Mouse (Mus musculus) CH12.LX (cell line): ENCODE measurements around the gene Sorcs3. TPM values are rescaled to one million over a fixed set of nuclear protein-coding genes. Genes with fewer than 3 reads are reported as not detected.

Experiments used
- DNase-seq: peaks from one replicate; pipeline ENCODE4 v3.0.0-alpha.2; 2013; ENCODE audit errors: extremely low read depth
- H3K27ac ChIP-seq: 2 replicates; pipeline ENCODE4 v1.5.1; 2012; ENCODE audit warnings: low read depth, mild to moderate bottlenecking, control low read depth, moderate library complexity; ENCODE audit not compliant: insufficient read depth
- H3K27me3 ChIP-seq: replicated peaks from 2 replicates; pipeline ENCODE3; 2012; ENCODE audit warnings: inconsistent platforms
- H3K36me3 ChIP-seq, 2 experiments: replicated peaks in 1 of 2; 2 replicates each; pipeline versions ENCODE3 to v1.6.1; 2012; ENCODE audit warnings: inconsistent platforms in 1 of 2, low read length in 1 of 2, mild to moderate bottlenecking in 1 of 2, mixed read lengths in 1 of 2, moderate library complexity in 1 of 2; ENCODE audit not compliant: control insufficient read depth in 1 of 2, insufficient read depth in 1 of 2
- H3K4me1 ChIP-seq, 2 experiments: 2 replicates each; pipeline ENCODE4 v1.6.1; 2012; ENCODE audit warnings: inconsistent platforms in 1 of 2, moderate library complexity in 1 of 2; ENCODE audit not compliant: insufficient read depth in 2 of 2, control insufficient read depth in 1 of 2
- H3K4me2 ChIP-seq: 2 replicates; pipeline ENCODE4 v1.6.1; 2012; ENCODE audit warnings: low read depth, mild to moderate bottlenecking, control low read depth; ENCODE audit not compliant: poor library complexity, insufficient read depth, severe bottlenecking
- H3K4me3 ChIP-seq, 3 experiments: fragments of 150-350 bp in 1 of 3; sonication (generic) in 1 of 3; replicated peaks in 1 of 3; 2 replicates each; pipeline versions ENCODE3 to v1.5.1; 2011 to 2012; ENCODE audit warnings: low read depth in 2 of 3, low read length in 2 of 3, mild to moderate bottlenecking in 2 of 3, moderate library complexity in 2 of 3, control low read depth in 1 of 3, improper control_type of control experiment in 1 of 3, inconsistent platforms in 1 of 3, mixed read lengths in 1 of 3; ENCODE audit not compliant: poor library complexity in 1 of 3
- H3K79me2 ChIP-seq: replicated peaks from 2 replicates; pipeline ENCODE4 v1.6.1; 2012; ENCODE audit warnings: mild to moderate bottlenecking, moderate library complexity; ENCODE audit not compliant: control insufficient read depth, poor library complexity, insufficient read depth, severe bottlenecking; ENCODE audit errors: extremely low read depth
- H3K9ac ChIP-seq: 2 replicates; pipeline ENCODE4 v1.6.1; 2012; ENCODE audit warnings: low read depth, mild to moderate bottlenecking, control low read depth, moderate library complexity; ENCODE audit not compliant: insufficient read depth
- H3K9me3 ChIP-seq: replicated peaks from 2 replicates; pipeline ENCODE3; 2012; ENCODE audit warnings: low read length, inconsistent platforms, mixed read lengths
- BHLHE40 ChIP-seq: IDR thresholded peaks from 2 replicates; pipeline ENCODE4 v1.6.1; 2011; ENCODE audit warnings: mild to moderate bottlenecking, low read depth, low read length, improper control_type of control experiment
- CHD1 ChIP-seq: IDR thresholded peaks from 2 replicates; pipeline ENCODE4 v1.6.1; 2012; ENCODE audit warnings: low read depth, low read length, improper control_type of control experiment, inconsistent platforms
- EP300 ChIP-seq: IDR thresholded peaks from 2 replicates; pipeline ENCODE4 v1.6.1; 2011; ENCODE audit warnings: low read length, improper control_type of control experiment
- ETS1 ChIP-seq: conservative IDR thresholded peaks from 2 replicates; pipeline ENCODE4 v1.6.1; 2012; ENCODE audit warnings: low read depth, mild to moderate bottlenecking, inconsistent platforms, low read length, improper control_type of control experiment, moderate library complexity
- JUN ChIP-seq: IDR thresholded peaks from 2 replicates; pipeline ENCODE4 v1.6.1; 2011; ENCODE audit warnings: low read depth, mild to moderate bottlenecking, low read length, improper control_type of control experiment, moderate library complexity; ENCODE audit not compliant: insufficient read depth
- KAT2A ChIP-seq: IDR thresholded peaks from 2 replicates; pipeline ENCODE4 v1.6.1; 2012; ENCODE audit warnings: low read length, improper control_type of control experiment, inconsistent platforms; ENCODE audit not compliant: insufficient replicate concordance
- MAFK ChIP-seq: IDR thresholded peaks from 2 replicates; pipeline ENCODE4 v1.6.1; 2011; ENCODE audit warnings: low read length, improper control_type of control experiment; ENCODE audit not compliant: insufficient replicate concordance
- MAZ ChIP-seq: IDR thresholded peaks from 2 replicates; pipeline ENCODE4 v1.6.1; 2012; ENCODE audit warnings: low read depth, mild to moderate bottlenecking, inconsistent platforms, low read length, improper control_type of control experiment, moderate library complexity
- MEF2A ChIP-seq: IDR thresholded peaks from 2 replicates; pipeline ENCODE4 v1.6.1; 2014; ENCODE audit warnings: low read depth, mild to moderate bottlenecking, inconsistent platforms, low read length, improper control_type of control experiment, borderline replicate concordance
- MXI1 ChIP-seq: IDR thresholded peaks from 2 replicates; pipeline ENCODE4 v1.6.1; 2011; ENCODE audit warnings: mild to moderate bottlenecking, low read depth, low read length, improper control_type of control experiment
- MYC ChIP-seq: IDR thresholded peaks from 2 replicates; pipeline ENCODE4 v1.6.1; 2011; ENCODE audit warnings: low read depth, mild to moderate bottlenecking, improper control_type of control experiment, low read length
- NELFE ChIP-seq: IDR thresholded peaks from 2 replicates; pipeline ENCODE4 v1.6.1; 2011; ENCODE audit warnings: low read depth, low read length, improper control_type of control experiment
- PAX5 ChIP-seq: IDR thresholded peaks from 2 replicates; pipeline ENCODE4 v1.6.1; 2012; ENCODE audit warnings: low read length, inconsistent platforms, mixed read lengths
- POLR2AphosphoS2 ChIP-seq: IDR thresholded peaks from 2 replicates; pipeline ENCODE4 v1.6.1; 2011; ENCODE audit warnings: low read depth, low read length, improper control_type of control experiment
- RAD21 ChIP-seq: IDR thresholded peaks from 2 replicates; pipeline ENCODE4 v1.6.1; 2011; ENCODE audit warnings: low read depth, mild to moderate bottlenecking, low read length, improper control_type of control experiment, moderate library complexity
- RCOR1 ChIP-seq: conservative IDR thresholded peaks from 2 replicates; pipeline ENCODE4 v1.6.1; 2012; ENCODE audit warnings: low read depth, mild to moderate bottlenecking, inconsistent platforms, low read length, improper control_type of control experiment
- SIN3A ChIP-seq: IDR thresholded peaks from 2 replicates; pipeline ENCODE4 v1.6.1; 2012; ENCODE audit warnings: low read length, improper control_type of control experiment, inconsistent platforms
- SMC3 ChIP-seq: IDR thresholded peaks from 2 replicates; pipeline ENCODE4 v1.6.1; 2011; ENCODE audit warnings: low read depth, low read length, improper control_type of control experiment
- TCF12 ChIP-seq: IDR thresholded peaks from 2 replicates; pipeline ENCODE4 v1.6.1; 2014; ENCODE audit warnings: low read depth, mild to moderate bottlenecking, inconsistent platforms, low read length, improper control_type of control experiment
- UBTF ChIP-seq: IDR thresholded peaks from 2 replicates; pipeline ENCODE4 v1.6.1; 2012; ENCODE audit warnings: low read depth, mild to moderate bottlenecking, inconsistent platforms, low read length, improper control_type of control experiment, moderate library complexity
- USF1 ChIP-seq: IDR thresholded peaks from 2 replicates; pipeline ENCODE4 v1.6.1; 2014; ENCODE audit warnings: low read depth, mild to moderate bottlenecking, inconsistent platforms, low read length, improper control_type of control experiment
- USF2 ChIP-seq: conservative IDR thresholded peaks from 2 replicates; pipeline ENCODE4 v1.6.1; 2011; ENCODE audit warnings: low read depth, low read length, improper control_type of control experiment
- ZC3H11A ChIP-seq: IDR thresholded peaks from 2 replicates; pipeline ENCODE4 v1.6.1; 2012; ENCODE audit warnings: low read depth, mild to moderate bottlenecking, inconsistent platforms, low read length, improper control_type of control experiment
- ZKSCAN1 ChIP-seq: IDR thresholded peaks from 2 replicates; pipeline ENCODE4 v1.6.1; 2012; ENCODE audit warnings: low read depth, inconsistent platforms, low read length, improper control_type of control experiment, borderline replicate concordance
- dilution Hi-C: fragments of 300-500 bp; cut with MboI; formaldehyde crosslinking; loops from 2 replicates; pipeline ENCODE4 v1.14.3; 2020; ENCODE audit warnings: low sequenced_read_pairs; ENCODE audit not compliant: extremely low pct_unique_long_range_greater_than_20kb, extremely low pct_ligation_motif_present
- in situ Hi-C: fragments of 300-500 bp; cut with MboI; formaldehyde crosslinking; loops from 3 replicates; pipeline ENCODE4 v1.14.3; 2019; ENCODE audit warnings: low sequenced_read_pairs, low pct_ligation_motif_present, low pct_unique_long_range_greater_than_20kb, mixed read lengths
- polyA plus RNA-seq: library from polyadenylated mRNA; unstranded; fragments of >175 nt; gene quantifications from 2 replicates; pipeline ENCODE4 v1.2.1, GENCODE M21; 2012; ENCODE audit warnings: low read depth; ENCODE audit not compliant: insufficient read length
- total RNA-seq, 2 experiments: library from RNA; depleted of rRNA; stranded (reverse); fragments of 300-350 nt in 1 of 2; fragments of >200 nt in 1 of 2; gene quantifications; 2 replicates each; pipeline ENCODE4 v1.2.3; 2012 to 2014

Sorcs3 gene
- total and polyA plus RNA-seq, 3 experiments = not detected

GRCm38 (mm10) chr19:48780813-48781212 lies 575.0 kb downstream of the Sorcs3 start:
- TF ChIP-seq ETS1 = no peak
- TF ChIP-seq RAD21 = no peak
- TF ChIP-seq CHD1 = no peak
- no peak for TF ChIP-seq NELFE
- no peaks in the 10 kb centered on the region for H3K27me3 ChIP-seq
- dilution Hi-C loops = no loop called here
- H3K79me2 ChIP-seq = no peaks in the 10 kb centered on the region
- in situ Hi-C loops = no loop called here
- no peak overlapping the region for H3K4me2 ChIP-seq
- H3K27ac ChIP-seq = no peak overlapping the region
- no peaks in the 10 kb centered on the region for H3K36me3 ChIP-seq
- H3K9ac ChIP-seq = no peak overlapping the region
- H3K4me3 ChIP-seq = no peak overlapping the region
- peaks cover 29% of the 10 kb centered on the region for H3K9me3 ChIP-seq
- no peak for DNase-seq
- no peaks in the 10 kb centered on the region for H3K4me1 ChIP-seq

DNA sequence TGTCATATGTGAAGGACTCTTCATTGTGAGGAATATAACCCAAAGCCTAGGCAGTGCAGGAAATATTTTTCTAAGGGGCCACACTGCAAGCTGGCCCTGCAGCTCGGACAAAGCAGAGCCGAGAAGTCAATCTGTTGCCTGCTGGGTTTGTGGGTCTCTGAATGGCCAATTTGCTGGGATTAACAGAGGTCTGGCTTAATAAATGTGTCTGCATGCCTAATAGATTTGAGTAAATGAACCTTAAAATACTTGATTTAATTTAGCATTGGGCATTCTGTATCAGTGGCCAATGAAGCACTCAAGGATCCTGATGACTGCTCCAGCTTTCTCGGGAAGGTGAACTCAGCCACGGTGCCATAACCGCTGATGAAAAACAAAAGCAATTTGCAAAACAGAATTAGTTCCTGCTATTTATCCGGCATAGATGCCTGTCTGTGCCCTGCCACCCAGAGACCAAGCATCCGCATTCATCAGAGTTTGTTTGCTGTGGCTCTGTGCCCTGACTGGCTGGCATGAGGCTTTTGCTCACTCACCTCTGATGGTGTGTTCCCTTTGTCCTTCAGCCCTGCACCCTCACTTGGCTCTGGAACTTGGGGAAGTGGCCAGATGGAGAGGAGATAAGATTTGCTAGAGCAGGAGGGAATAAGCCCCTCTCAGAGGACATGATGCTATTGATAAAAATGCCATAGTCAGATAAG lies 576.3 kb downstream of the Sorcs3 start:
- Histone ChIP-seq H3K9me3 (peaks cover 29% of the 10 kb centered on the region), H3K4me1 (no peaks in the 10 kb centered on the region), H3K4me2 (no peak overlapping the region), H3K79me2 (no peaks in the 10 kb centered on the region), H3K9ac (no peak overlapping the region), H3K27ac (no peak overlapping the region), H3K27me3 (no peaks in the 10 kb centered on the region), H3K36me3 (no peaks in the 10 kb centered on the region), H3K4me3 (no peak overlapping the region)
- TF ChIP-seq POLR2AphosphoS2 (no peak), ZC3H11A (no peak), MAZ (no peak), SMC3 (no peak), UBTF (no peak), MEF2A (no peak), MAFK (no peak), BHLHE40 (no peak), USF2 (no peak)
- dilution Hi-C loops (no loop called here), in situ Hi-C loops (no loop called here)
- no peak for DNase-seq

GRCm38 (mm10) chr19:48787269-48787668 lies 581.4 kb downstream of the Sorcs3 start:
- no peaks in the 10 kb centered on the region for H3K79me2 ChIP-seq
- no peaks in the 10 kb centered on the region for H3K27me3 ChIP-seq
- in situ Hi-C loops (no loop called here), dilution Hi-C loops (no loop called here)
- no peak overlapping the region for H3K4me2 ChIP-seq
- no peak overlapping the region for H3K4me3 ChIP-seq
- peaks cover 47% of the 10 kb centered on the region for H3K9me3 ChIP-seq
- no peaks in the 10 kb centered on the region for H3K4me1 ChIP-seq
- no peak overlapping the region for H3K27ac ChIP-seq
- no peak for TF ChIP-seq MYC
- no peak for TF ChIP-seq TCF12
- no peak for TF ChIP-seq MXI1
- TF ChIP-seq KAT2A = no peak
- TF ChIP-seq JUN = no peak
- no peak for TF ChIP-seq SIN3A
- no peak for TF ChIP-seq EP300
- no peak for TF ChIP-seq MAFK
- TF ChIP-seq ZC3H11A = no peak
- no peak for TF ChIP-seq ZKSCAN1
- no peak for TF ChIP-seq PAX5
- TF ChIP-seq RCOR1 = no peak
- no peak for TF ChIP-seq USF1
- no peak for TF ChIP-seq SMC3
- DNase-seq = no peak
- no peaks in the 10 kb centered on the region for H3K36me3 ChIP-seq
- H3K9ac ChIP-seq = no peak overlapping the region
